Mouse (Mus musculus) cerebellum, adult 2 months (tissue): ENCODE measurements at regions not wholly inside any gene's neighbourhood (a gene's known extent, or its start where the extent isn't known, plus 50 kb on each side); places are given as distances from the start of the nearest gene placed in this dataset.

Source experiments
- CTCF ChIP-seq: fragments of 200-500 bp; IDR thresholded peaks from 2 replicates; pipeline ENCODE4 v1.5.1; 2011; ENCODE audit warnings: low read depth, mild to moderate bottlenecking, control low read depth, low read length, moderate library complexity, borderline replicate concordance; ENCODE audit not compliant: insufficient read depth
- POLR2A ChIP-seq: fragments of 200-500 bp; IDR thresholded peaks from 2 replicates; pipeline ENCODE4 v1.6.1; 2011; ENCODE audit warnings: low read length, control low read depth, borderline replicate concordance; ENCODE audit not compliant: insufficient read depth

GRCm38 (mm10) chr15:41970877-41971276 is 1836.7 kb downstream of the 9330182O14Rik start:
- TF ChIP-seq CTCF (no peak), POLR2A (no peak)
